Mouse (Mus musculus) CH12.LX (cell line): Measurements from ENCODE around the gene Lyl1. TPM values are rescaled to one million over a fixed set of nuclear protein-coding genes. Genes with fewer than 3 reads are reported as not detected.

Source experiments
- DNase-seq: peaks from one replicate; pipeline ENCODE4 v3.0.0-alpha.2; 2013; ENCODE audit errors: extremely low read depth
- H3K27ac ChIP-seq: 2 replicates; pipeline ENCODE4 v1.5.1; 2012; ENCODE audit warnings: low read depth, mild to moderate bottlenecking, control low read depth, moderate library complexity; ENCODE audit not compliant: insufficient read depth
- H3K27me3 ChIP-seq: replicated peaks from 2 replicates; pipeline ENCODE3; 2012; ENCODE audit warnings: inconsistent platforms
- H3K36me3 ChIP-seq, 2 experiments: replicated peaks in 1 of 2; 2 replicates each; pipeline versions ENCODE3 to v1.6.1; 2012; ENCODE audit warnings: inconsistent platforms in 1 of 2, low read length in 1 of 2, mild to moderate bottlenecking in 1 of 2, mixed read lengths in 1 of 2, moderate library complexity in 1 of 2; ENCODE audit not compliant: control insufficient read depth in 1 of 2, insufficient read depth in 1 of 2
- H3K4me1 ChIP-seq, 2 experiments: 2 replicates each; pipeline ENCODE4 v1.6.1; 2012; ENCODE audit warnings: inconsistent platforms in 1 of 2, moderate library complexity in 1 of 2; ENCODE audit not compliant: insufficient read depth in 2 of 2, control insufficient read depth in 1 of 2
- H3K4me2 ChIP-seq: 2 replicates; pipeline ENCODE4 v1.6.1; 2012; ENCODE audit warnings: low read depth, mild to moderate bottlenecking, control low read depth; ENCODE audit not compliant: poor library complexity, insufficient read depth, severe bottlenecking
- H3K4me3 ChIP-seq, 3 experiments: fragments of 150-350 bp in 1 of 3; sonication (generic) in 1 of 3; replicated peaks in 1 of 3; 2 replicates each; pipeline versions ENCODE3 to v1.5.1; 2011 to 2012; ENCODE audit warnings: low read depth in 2 of 3, low read length in 2 of 3, mild to moderate bottlenecking in 2 of 3, moderate library complexity in 2 of 3, control low read depth in 1 of 3, improper control_type of control experiment in 1 of 3, inconsistent platforms in 1 of 3, mixed read lengths in 1 of 3; ENCODE audit not compliant: poor library complexity in 1 of 3
- H3K79me2 ChIP-seq: replicated peaks from 2 replicates; pipeline ENCODE4 v1.6.1; 2012; ENCODE audit warnings: mild to moderate bottlenecking, moderate library complexity; ENCODE audit not compliant: control insufficient read depth, poor library complexity, insufficient read depth, severe bottlenecking; ENCODE audit errors: extremely low read depth
- H3K9ac ChIP-seq: 2 replicates; pipeline ENCODE4 v1.6.1; 2012; ENCODE audit warnings: low read depth, mild to moderate bottlenecking, control low read depth, moderate library complexity; ENCODE audit not compliant: insufficient read depth
- H3K9me3 ChIP-seq: replicated peaks from 2 replicates; pipeline ENCODE3; 2012; ENCODE audit warnings: low read length, inconsistent platforms, mixed read lengths
- CHD1 ChIP-seq: IDR thresholded peaks from 2 replicates; pipeline ENCODE4 v1.6.1; 2012; ENCODE audit warnings: low read depth, low read length, improper control_type of control experiment, inconsistent platforms
- E2F4 ChIP-seq: IDR thresholded peaks from 2 replicates; pipeline ENCODE4 v1.6.1; 2011; ENCODE audit warnings: low read depth, low read length, improper control_type of control experiment; ENCODE audit not compliant: insufficient replicate concordance
- ELF1 ChIP-seq: IDR thresholded peaks from 2 replicates; pipeline ENCODE4 v1.6.1; 2014; ENCODE audit warnings: low read depth, mild to moderate bottlenecking, inconsistent platforms, low read length, improper control_type of control experiment
- EP300 ChIP-seq: IDR thresholded peaks from 2 replicates; pipeline ENCODE4 v1.6.1; 2011; ENCODE audit warnings: low read length, improper control_type of control experiment
- GABPA ChIP-seq: IDR thresholded peaks from 2 replicates; pipeline ENCODE4 v1.6.1; 2012; ENCODE audit warnings: low read depth, low read length, improper control_type of control experiment, inconsistent platforms; ENCODE audit not compliant: insufficient replicate concordance
- MEF2A ChIP-seq: IDR thresholded peaks from 2 replicates; pipeline ENCODE4 v1.6.1; 2014; ENCODE audit warnings: low read depth, mild to moderate bottlenecking, inconsistent platforms, low read length, improper control_type of control experiment, borderline replicate concordance
- NELFE ChIP-seq: IDR thresholded peaks from 2 replicates; pipeline ENCODE4 v1.6.1; 2011; ENCODE audit warnings: low read depth, low read length, improper control_type of control experiment
- POLR2A ChIP-seq: IDR thresholded peaks from 2 replicates; pipeline ENCODE4 v1.6.1; 2011; ENCODE audit warnings: low read depth, mild to moderate bottlenecking, improper control_type of control experiment, low read length
- RAD21 ChIP-seq: IDR thresholded peaks from 2 replicates; pipeline ENCODE4 v1.6.1; 2011; ENCODE audit warnings: low read depth, mild to moderate bottlenecking, low read length, improper control_type of control experiment, moderate library complexity
- TCF12 ChIP-seq: IDR thresholded peaks from 2 replicates; pipeline ENCODE4 v1.6.1; 2014; ENCODE audit warnings: low read depth, mild to moderate bottlenecking, inconsistent platforms, low read length, improper control_type of control experiment
- dilution Hi-C: fragments of 300-500 bp; cut with MboI; formaldehyde crosslinking; loops from 2 replicates; pipeline ENCODE4 v1.14.3; 2020; ENCODE audit warnings: low sequenced_read_pairs; ENCODE audit not compliant: extremely low pct_unique_long_range_greater_than_20kb, extremely low pct_ligation_motif_present
- in situ Hi-C: fragments of 300-500 bp; cut with MboI; formaldehyde crosslinking; loops from 3 replicates; pipeline ENCODE4 v1.14.3; 2019; ENCODE audit warnings: low sequenced_read_pairs, low pct_ligation_motif_present, low pct_unique_long_range_greater_than_20kb, mixed read lengths
- polyA plus RNA-seq: library from polyadenylated mRNA; unstranded; fragments of >175 nt; gene quantifications from 2 replicates; pipeline ENCODE4 v1.2.1, GENCODE M21; 2012; ENCODE audit warnings: low read depth; ENCODE audit not compliant: insufficient read length
- total RNA-seq, 2 experiments: library from RNA; depleted of rRNA; stranded (reverse); fragments of 300-350 nt in 1 of 2; fragments of >200 nt in 1 of 2; gene quantifications; 2 replicates each; pipeline ENCODE4 v1.2.3; 2012 to 2014

Lyl1 gene
- total and polyA plus RNA-seq, 3 experiments, result 20.6 to 53.2 (median 38.5) TPM

DNA sequence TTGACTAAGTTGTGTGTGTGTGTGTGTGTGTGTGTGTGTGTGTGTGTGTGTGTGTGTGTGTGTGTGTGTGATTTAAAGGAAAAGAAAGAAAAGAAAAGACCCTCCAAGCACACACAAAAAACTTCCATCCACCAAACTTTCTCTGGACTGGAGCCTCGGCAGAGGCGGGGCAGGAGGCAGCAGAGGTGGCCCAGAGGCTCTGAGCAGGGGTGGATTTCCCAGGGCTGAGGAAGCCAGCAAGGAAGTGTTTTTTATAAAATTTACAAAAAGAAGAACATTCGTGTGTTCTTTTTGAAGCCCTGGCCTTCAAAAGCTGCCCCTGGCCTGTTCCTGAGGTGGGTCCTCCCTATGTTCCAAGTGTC, 11.5 kb downstream of the Lyl1 start:
- H3K4me1 ChIP-seq, result peaks cover 5 to 39% of the 10 kb centered on the region in 2 experiments; a peak in 3 of 4 replicates
- no peak for DNase-seq
- TF ChIP-seq EP300 (no peak), MEF2A (no peak), NELFE (no peak), CHD1 (no peak), POLR2A (no peak)
- H3K4me2 ChIP-seq, result no peak overlapping the region
- H3K79me2 ChIP-seq, result no peaks in the 10 kb centered on the region
- no peak overlapping the region for H3K4me3 ChIP-seq
- no peaks in the 10 kb centered on the region for H3K36me3 ChIP-seq
- no peak overlapping the region for H3K27ac ChIP-seq
- dilution Hi-C loops (no loop called here), in situ Hi-C loops (loop anchor here (10.0 kb wide), 1 partner anchor 102 kb away; no protein-coding TSS in a partner anchor)
- no peaks in the 10 kb centered on the region for H3K9me3 ChIP-seq
- H3K27me3 ChIP-seq, result peaks cover 43% of the 10 kb centered on the region
- no peak overlapping the region for H3K9ac ChIP-seq

DNA sequence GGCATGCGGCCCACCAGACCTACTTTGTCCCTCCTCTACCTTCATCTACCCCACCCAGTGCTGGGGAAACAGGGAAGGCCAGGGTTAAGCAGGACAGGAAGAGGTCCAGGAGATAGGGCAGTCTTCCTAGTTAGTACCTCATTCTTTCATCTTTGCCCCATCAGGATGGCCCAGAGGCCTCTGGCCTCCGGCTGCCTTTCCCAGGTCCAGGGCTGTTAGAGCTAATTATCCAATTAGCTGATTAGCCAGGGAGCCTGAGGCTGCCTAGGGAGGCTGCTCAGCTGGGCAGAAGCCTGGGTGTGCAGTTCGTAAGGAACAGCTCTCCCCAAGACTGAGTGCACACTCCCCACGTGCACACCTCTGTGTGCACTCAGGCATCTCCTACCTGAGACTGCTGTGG, 12.1 kb downstream of the Lyl1 start:
- no peak for DNase-seq
- Histone ChIP-seq H3K9me3 (no peaks in the 10 kb centered on the region), H3K4me2 (no peak overlapping the region), H3K27ac (no peak overlapping the region), H3K27me3 (peaks cover 48% of the 10 kb centered on the region), H3K79me2 (no peaks in the 10 kb centered on the region), H3K36me3 (no peaks in the 10 kb centered on the region), H3K4me1 (peaks cover 5 to 32% of the 10 kb centered on the region in 2 experiments; a peak in 3 of 4 replicates), H3K4me3 (no peak overlapping the region), H3K9ac (no peak overlapping the region)
- no peak for TF ChIP-seq ELF1
- TF ChIP-seq E2F4, result no peak
- no peak for TF ChIP-seq RAD21
- in situ Hi-C loops, result loop anchor here (10.0 kb wide), 1 partner anchor 101 kb away; no protein-coding TSS in a partner anchor
- dilution Hi-C loops, result no loop called here

DNA sequence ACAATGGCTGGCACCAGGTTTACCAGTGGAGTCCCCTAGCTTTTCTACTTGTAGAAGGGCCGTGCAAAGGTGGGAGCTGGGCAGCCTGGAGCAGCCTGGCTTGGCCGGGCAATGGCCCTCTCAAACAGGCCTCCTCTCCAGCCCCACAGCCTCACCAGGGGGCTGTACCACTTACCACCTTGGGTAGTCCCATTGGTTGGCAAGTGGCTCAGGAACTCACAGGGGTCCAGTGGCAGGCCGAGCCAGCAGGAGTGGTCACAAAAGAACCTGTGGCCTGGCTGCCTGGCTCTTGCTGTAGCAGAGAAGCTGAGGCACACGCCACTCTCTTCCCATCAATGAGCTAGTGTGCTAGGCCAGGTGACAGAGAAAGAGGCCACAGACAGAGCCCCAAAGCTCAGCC, 12.9 kb downstream of the Lyl1 start:
- Histone ChIP-seq H3K79me2 (no peaks in the 10 kb centered on the region), H3K36me3 (no peaks in the 10 kb centered on the region), H3K9me3 (no peaks in the 10 kb centered on the region), H3K9ac (no peak overlapping the region), H3K27me3 (peaks cover 55% of the 10 kb centered on the region), H3K4me2 (no peak overlapping the region), H3K4me3 (no peak overlapping the region), H3K4me1 (peaks cover 3 to 26% of the 10 kb centered on the region in 2 experiments; a peak in 3 of 4 replicates), H3K27ac (no peak overlapping the region)
- TF ChIP-seq TCF12 (no peak), GABPA (no peak), RAD21 (no peak), NELFE (no peak)
- dilution Hi-C loops (no loop called here), in situ Hi-C loops (loop anchor here (10.0 kb wide), 1 partner anchor 101 kb away; no protein-coding TSS in a partner anchor)
- DNase-seq, result no peak
